Comparison of ENCODE assay signal across 8 mouse cellular contexts in genomic region chr2:165849129-165849528, GRCm38 (mm10). TPM values are rescaled to one million over a fixed set of nuclear protein-coding genes. Genes with fewer than 3 reads are reported as not detected.
DNase-seq lines count a peak whose midpoint lies in the region; ATAC-seq lines count a peak whose summit lies in the region.

No protein-coding gene starts in this region.

- no peak overlapping the region for H3K4me3 ChIP-seq in heart, embryonic 11.5 days (ENCODE audit: low read depth, low read length)
- no peak overlapping the region for H3K4me3 ChIP-seq in lung, embryonic 16.5 days (ENCODE audit: low read length)

- H3K4me2 ChIP-seq in heart, embryonic 11.5 days = no peak overlapping the region
- H3K4me2 ChIP-seq in lung, embryonic 16.5 days (ENCODE audit: low read depth, low read length) = no peak overlapping the region

- H3K27me3 ChIP-seq in heart, embryonic 11.5 days (ENCODE audit: control insufficient read depth, insufficient read depth, low read length) = no peaks in the 10 kb centered on the region
- no peaks in the 10 kb centered on the region for H3K27me3 ChIP-seq in lung, embryonic 16.5 days (ENCODE audit: control insufficient read depth, insufficient read depth, low read depth, low read length)

- H3K36me3 ChIP-seq in heart, embryonic 11.5 days (ENCODE audit: control insufficient read depth, insufficient read depth, low read length) = peaks cover 17% of the 10 kb centered on the region
- peaks cover 20% of the 10 kb centered on the region; the same call in 1 of the 2 replicates for H3K36me3 ChIP-seq in lung, embryonic 16.5 days (ENCODE audit: control insufficient read depth, insufficient read depth, low read length)

- no peaks in the 10 kb centered on the region for H3K9me3 ChIP-seq in heart, embryonic 11.5 days (replicated peaks; ENCODE audit: control insufficient read depth, low read length)
- H3K9me3 ChIP-seq in lung, embryonic 16.5 days (ENCODE audit: control insufficient read depth, low read length) = no peaks in the 10 kb centered on the region

- no peak overlapping the region for H3K9ac ChIP-seq in heart, embryonic 11.5 days (ENCODE audit: low read depth, low read length)
- no peak overlapping the region for H3K9ac ChIP-seq in lung, embryonic 16.5 days (ENCODE audit: low read length)

- 35% methylated on average over 5 of the region's 5 CpGs for WGBS in heart, embryonic 11.5 days (ENCODE audit: insufficient replicate concordance)
- 35% methylated on average over 5 of the region's 5 CpGs for WGBS in lung, embryonic 16.5 days

- DNase-seq in testis, postnatal 10 days (ENCODE audit: low spot score) = peak; percentile 75
- DNase-seq in testis, postnatal 14 days (ENCODE audit: low spot score) = no peak
- DNase-seq in cerebellum, postnatal 36 days = peak; percentile 67 to 71
- peak; percentile 86 for DNase-seq in kidney, adult 9 months
- peak; percentile 83 to 85 for DNase-seq in right cerebral cortex, postnatal 10 days (ENCODE audit: low spot score in 2 of 2)
- DNase-seq in spleen, adult 12 weeks (ENCODE audit: low spot score) = no peak

- peaks cover 48% of the 10 kb centered on the region for H3K4me1 ChIP-seq in heart, embryonic 11.5 days (ENCODE audit: control insufficient read depth, insufficient read depth, low read length)
- peaks cover 24% of the 10 kb centered on the region for H3K4me1 ChIP-seq in lung, embryonic 16.5 days (replicated peaks; ENCODE audit: control insufficient read depth, insufficient read depth, low read length)

- H3K27ac ChIP-seq in heart, embryonic 11.5 days (ENCODE audit: low read depth, low read length) = peak overlapping the region; percentile 57
- no peak overlapping the region for H3K27ac ChIP-seq in lung, embryonic 16.5 days (ENCODE audit: low read length)

- ATAC-seq in heart, embryonic 11.5 days (replicated peaks; ENCODE audit: insufficient number of reproducible peaks, low FRiP score, low TSS enrichment) = peak; percentile 60; the same call in 1 of the 2 replicates
- peak; percentile 65 for ATAC-seq in lung, embryonic 16.5 days (ENCODE audit: low read depth)

RNA-seq across cellular contexts. Expression of gene Zmynd8, which starts 49.7 kb away (rescaled TPM):
- polyA plus RNA-seq in heart, embryonic 11.5 days (2014; fragmentation: Nextera tagmentation; extraction: Ambion mirVana) = 39.6 and 47.6 TPM in 2 replicates
- polyA plus RNA-seq in lung, embryonic 16.5 days (2015; fragmentation: Nextera tagmentation; extraction: Ambion mirVana) = 40.6 and 48.7 TPM in 2 replicates

Comparison
In these comparisons a context has a peak if more than half of its experiments do, and no peak if none do; other contexts are left out.
1. DNase-seq: peak in testis, postnatal 10 days (single experiment), cerebellum, postnatal 36 days (2 of 2), kidney, adult 9 months (single experiment) and right cerebral cortex, postnatal 10 days (2 of 2); none in testis, postnatal 14 days (single experiment) and spleen, adult 12 weeks (single experiment).